Mouse (Mus musculus): ENCODE results near the gene Hmgb1. TPM values are rescaled to one million over a fixed set of nuclear protein-coding genes. Genes with fewer than 3 reads are reported as not detected.
"Not testable (repeated sequence)": the region's sequence is repeated elsewhere in the genome, so short reads cannot be mapped to it uniquely, and the experiment has no call there.

Gene Hmgb1
- polyA plus RNA-seq, 1 experiment = 138 TPM

DNA sequence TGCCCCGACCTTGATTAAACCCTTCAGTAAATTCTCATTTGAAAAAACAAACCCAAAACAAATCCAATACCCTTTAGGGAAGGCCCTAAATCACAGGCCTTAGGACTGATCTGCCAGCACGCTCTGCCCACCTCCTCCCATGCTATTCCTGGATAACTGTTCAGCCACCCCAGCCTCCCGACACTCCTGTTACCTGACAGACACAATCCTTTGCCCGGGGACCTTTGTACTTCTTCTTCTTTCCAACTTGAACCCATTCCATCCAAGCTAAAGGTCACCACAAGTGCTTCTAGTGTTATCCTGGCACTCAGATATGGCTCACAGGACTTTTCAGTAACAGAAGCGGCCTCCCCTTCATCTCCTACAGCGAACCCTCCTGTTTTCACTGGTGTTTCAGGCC, 25.3 kb downstream of the Hmgb1 start:
- Histone ChIP-seq H3K27ac (ENCODE audit: insufficient read depth, low read length) (no peak overlapping the region), H3K4me1 (ENCODE audit: control insufficient read depth, insufficient read depth, low read length) (no peaks in the 10 kb centered on the region), H3K4me3 (ENCODE audit: insufficient read depth, low read length) (no peak overlapping the region)
- no peak for TF ChIP-seq CTCF (IDR thresholded peaks at IDR 0.05; ENCODE audit: borderline replicate concordance, insufficient read depth, low read length)
- TF ChIP-seq POLR2A (IDR thresholded peaks at IDR 0.05; ENCODE audit: low read depth, low read length) = no peak

DNA sequence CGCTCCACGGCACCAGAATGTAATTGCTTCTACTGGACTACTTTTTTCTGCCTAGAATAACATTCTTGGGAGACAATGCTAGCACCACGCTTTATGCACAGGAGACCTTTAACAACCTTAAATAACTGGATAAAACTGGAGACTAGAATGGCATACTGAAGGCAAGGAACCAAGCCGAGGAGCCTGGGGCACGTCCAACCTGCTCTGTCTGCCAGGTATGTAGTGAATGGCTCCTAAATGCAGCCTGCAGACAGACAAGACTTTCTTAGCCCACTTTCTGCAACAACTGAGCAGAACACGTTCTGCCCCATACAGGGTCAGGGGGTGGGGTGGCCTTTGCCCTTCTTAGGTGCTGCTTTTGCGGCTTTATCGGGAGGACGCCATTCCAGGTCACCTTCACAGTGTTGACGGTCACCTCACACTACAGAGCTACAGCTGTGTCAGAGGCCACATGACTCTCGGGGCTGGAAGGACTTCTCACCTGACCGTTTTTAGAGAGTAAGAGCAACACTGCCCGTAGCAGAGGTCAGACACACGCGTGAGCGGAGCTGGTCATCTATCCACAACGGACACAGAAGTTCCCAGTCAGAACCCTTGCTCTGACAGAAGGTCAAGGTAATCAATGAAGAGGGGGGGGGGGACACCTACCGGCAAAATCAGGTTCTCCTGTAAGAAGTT, 27.3 kb downstream of the Hmgb1 start:
- TF ChIP-seq POLR2A (IDR thresholded peaks at IDR 0.05; ENCODE audit: low read depth, low read length) (no peak), CTCF (IDR thresholded peaks at IDR 0.05; ENCODE audit: borderline replicate concordance, insufficient read depth, low read length) (no peak)
- Histone ChIP-seq H3K27ac (ENCODE audit: insufficient read depth, low read length) (no peak overlapping the region), H3K4me1 (ENCODE audit: control insufficient read depth, insufficient read depth, low read length) (no peaks in the 10 kb centered on the region), H3K4me3 (ENCODE audit: insufficient read depth, low read length) (no peak overlapping the region)

- H3K4me1 ChIP-seq (ENCODE audit: control insufficient read depth, insufficient read depth, low read length) = no peaks in the 10 kb centered on the region
- no peak overlapping the region for H3K4me3 ChIP-seq (ENCODE audit: insufficient read depth, low read length)
- TF ChIP-seq POLR2A (IDR thresholded peaks at IDR 0.05; ENCODE audit: low read depth, low read length) (no peak), CTCF (IDR thresholded peaks at IDR 0.05; ENCODE audit: borderline replicate concordance, insufficient read depth, low read length) (no peak)
- no peak overlapping the region for H3K27ac ChIP-seq (ENCODE audit: insufficient read depth, low read length)
Measured at GRCm38 (mm10) chr5:149152774-149153155, 31.5 kb downstream of the Hmgb1 start.

DNA sequence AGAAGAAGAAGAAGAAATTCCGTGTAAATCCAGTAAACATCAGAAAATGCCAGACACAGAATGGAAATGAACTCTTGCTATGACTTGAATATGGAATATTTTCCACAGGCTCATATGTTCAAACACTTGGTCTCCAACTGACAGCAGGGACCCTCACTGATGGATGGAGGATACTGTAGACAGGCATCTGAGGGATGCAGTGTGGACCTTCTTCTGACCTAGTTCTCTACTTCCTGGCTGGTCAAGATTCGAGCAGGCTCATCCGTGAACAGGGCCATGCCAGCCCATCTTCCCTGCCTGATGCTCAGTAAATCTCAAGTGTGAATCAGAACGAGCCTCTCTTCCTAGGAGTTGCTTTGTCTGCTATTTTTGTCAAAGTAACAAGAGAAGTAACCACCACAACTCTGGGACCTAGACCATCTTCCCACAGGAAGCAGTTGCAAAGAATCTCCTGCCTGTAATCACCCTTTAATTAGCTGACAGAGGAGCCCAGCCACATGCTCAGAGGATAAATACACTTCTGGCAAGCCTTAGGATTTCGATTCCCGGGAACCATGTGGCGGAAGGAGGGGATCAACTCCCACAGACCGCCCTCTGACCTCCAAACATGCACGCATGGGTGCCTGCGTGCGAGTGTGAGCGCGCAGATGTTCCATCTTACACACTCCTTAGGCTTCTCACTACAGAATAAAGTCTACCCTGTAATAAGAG, 32.1 kb downstream of the Hmgb1 start:
- Histone ChIP-seq H3K4me3 (ENCODE audit: insufficient read depth, low read length) (no peak overlapping the region), H3K4me1 (ENCODE audit: control insufficient read depth, insufficient read depth, low read length) (no peaks in the 10 kb centered on the region), H3K27ac (ENCODE audit: insufficient read depth, low read length) (no peak overlapping the region)
- TF ChIP-seq CTCF (IDR thresholded peaks at IDR 0.05; ENCODE audit: borderline replicate concordance, insufficient read depth, low read length) (no peak), POLR2A (IDR thresholded peaks at IDR 0.05; ENCODE audit: low read depth, low read length) (no peak)

- Histone ChIP-seq H3K4me1 (ENCODE audit: control insufficient read depth, insufficient read depth, low read length) (no peaks in the 10 kb centered on the region), H3K4me3 (ENCODE audit: insufficient read depth, low read length) (no peak overlapping the region), H3K27ac (ENCODE audit: insufficient read depth, low read length) (no peak overlapping the region)
- TF ChIP-seq CTCF (IDR thresholded peaks at IDR 0.05; ENCODE audit: borderline replicate concordance, insufficient read depth, low read length) (no peak), POLR2A (IDR thresholded peaks at IDR 0.05; ENCODE audit: low read depth, low read length) (no peak)
Measured at GRCm38 (mm10) chr5:149150882-149151281, 33.4 kb downstream of the Hmgb1 start.

- H3K27ac ChIP-seq (ENCODE audit: insufficient read depth, low read length) = no peak overlapping the region
- TF ChIP-seq CTCF (IDR thresholded peaks at IDR 0.05; ENCODE audit: borderline replicate concordance, insufficient read depth, low read length) (no peak), POLR2A (IDR thresholded peaks at IDR 0.05; ENCODE audit: low read depth, low read length) (no peak)
- no peak overlapping the region for H3K4me3 ChIP-seq (ENCODE audit: insufficient read depth, low read length)
- no peaks in the 10 kb centered on the region for H3K4me1 ChIP-seq (ENCODE audit: control insufficient read depth, insufficient read depth, low read length)
Measured at GRCm38 (mm10) chr5:149147386-149148000, 36.8 kb downstream of the Hmgb1 start.

- no peak overlapping the region for H3K4me3 ChIP-seq (ENCODE audit: insufficient read depth, low read length)
- TF ChIP-seq POLR2A (IDR thresholded peaks at IDR 0.05; ENCODE audit: low read depth, low read length) (no peak), CTCF (IDR thresholded peaks at IDR 0.05; ENCODE audit: borderline replicate concordance, insufficient read depth, low read length) (no peak)
- H3K4me1 ChIP-seq (ENCODE audit: control insufficient read depth, insufficient read depth, low read length) = no peaks in the 10 kb centered on the region
- H3K27ac ChIP-seq (ENCODE audit: insufficient read depth, low read length) = no peak overlapping the region
Measured at GRCm38 (mm10) chr5:149146691-149147090, 37.6 kb downstream of the Hmgb1 start.

- no peak for TF ChIP-seq CTCF (IDR thresholded peaks at IDR 0.05; ENCODE audit: borderline replicate concordance, insufficient read depth, low read length)
- TF ChIP-seq POLR2A (IDR thresholded peaks at IDR 0.05; ENCODE audit: low read depth, low read length) = no peak
- Histone ChIP-seq H3K4me1 (ENCODE audit: control insufficient read depth, insufficient read depth, low read length) (no peaks in the 10 kb centered on the region), H3K27ac (ENCODE audit: insufficient read depth, low read length) (peak overlapping the region; percentile 29), H3K4me3 (ENCODE audit: insufficient read depth, low read length) (no peak overlapping the region)
Measured at GRCm38 (mm10) chr5:149143766-149144375, 40.4 kb downstream of the Hmgb1 start.

DNA sequence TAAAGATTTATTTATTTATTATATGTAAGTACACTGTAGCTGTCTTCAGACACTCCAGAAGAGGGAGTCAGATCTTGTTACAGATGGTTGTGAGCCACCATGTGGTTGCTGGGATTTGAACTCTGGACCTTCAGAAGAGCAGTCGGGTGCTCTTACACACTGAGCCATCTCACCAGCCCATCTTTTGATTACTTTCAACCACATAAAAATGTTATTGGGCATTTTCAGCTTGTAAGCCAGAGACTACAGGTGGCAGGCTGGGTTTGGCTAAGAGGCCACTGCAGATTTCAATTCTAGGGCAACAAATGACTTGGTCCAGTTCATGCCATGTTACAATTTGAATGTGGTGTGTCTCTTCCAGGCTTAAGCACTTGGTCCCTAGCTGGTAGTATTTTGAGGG, 43.1 kb downstream of the Hmgb1 start:
- not testable (repeated sequence) for H3K27ac ChIP-seq (ENCODE audit: insufficient read depth, low read length); H3K4me3 ChIP-seq (ENCODE audit: insufficient read depth, low read length)

GRCm38 (mm10) chr5:149140336-149140735, 44.0 kb downstream of the Hmgb1 start:
- Histone ChIP-seq H3K27ac (ENCODE audit: insufficient read depth, low read length) (no peak overlapping the region), H3K4me1 (ENCODE audit: control insufficient read depth, insufficient read depth, low read length) (peaks cover 4% of the 10 kb centered on the region; the same call in 1 of the 2 replicates), H3K4me3 (ENCODE audit: insufficient read depth, low read length) (no peak overlapping the region)
- TF ChIP-seq CTCF (IDR thresholded peaks at IDR 0.05; ENCODE audit: borderline replicate concordance, insufficient read depth, low read length) (no peak), POLR2A (IDR thresholded peaks at IDR 0.05; ENCODE audit: low read depth, low read length) (no peak)

More for the DNA sequence above, 43.1 kb downstream of the Hmgb1 start:
- not testable (repeated sequence) for H3K4me1 ChIP-seq (ENCODE audit: control insufficient read depth, insufficient read depth, low read length)

DNA sequence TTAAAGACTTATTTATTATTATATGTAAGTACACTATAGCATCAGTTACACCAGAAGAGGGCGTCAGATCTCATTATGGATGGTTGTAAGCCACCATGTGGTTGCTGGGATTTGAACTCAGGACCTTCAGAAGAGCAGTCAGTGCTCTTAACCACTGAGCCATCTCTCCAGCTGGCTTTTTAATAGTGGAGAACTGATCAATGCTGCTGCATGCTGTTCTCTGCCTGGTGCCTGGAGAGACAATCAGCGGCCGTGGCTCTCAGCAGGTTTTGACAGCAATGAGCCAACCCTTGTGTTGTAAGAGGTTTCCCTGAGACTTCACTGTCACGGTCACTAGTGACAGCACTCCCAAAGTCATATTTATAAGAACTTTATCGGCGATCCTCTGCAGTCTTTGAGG, 46.2 kb downstream of the Hmgb1 start:
- not testable (repeated sequence) for H3K4me3 ChIP-seq (ENCODE audit: insufficient read depth, low read length); H3K4me1 ChIP-seq (ENCODE audit: control insufficient read depth, insufficient read depth, low read length); H3K27ac ChIP-seq (ENCODE audit: insufficient read depth, low read length)
